Mouse (Mus musculus) gastrocnemius, adult 2 months (tissue): ENCODE measurements around the gene C3. TPM values are rescaled to one million over a fixed set of nuclear protein-coding genes. Genes with fewer than 3 reads are reported as not detected.

ENCODE experiments used
- DNase-seq: peaks from one replicate; pipeline ENCODE4 v3.0.0; 2022
- H3K27ac ChIP-seq: fragments of 200-600 bp; 2 replicates; pipeline ENCODE4 v1.8.1; 2022; ENCODE audit warnings: mild to moderate bottlenecking
- H3K4me3 ChIP-seq: fragments of 200-600 bp; 2 replicates; pipeline ENCODE4 v1.8.1; 2022; ENCODE audit warnings: mild to moderate bottlenecking, moderate library complexity
- CTCF ChIP-seq: fragments of 200-600 bp; IDR thresholded peaks from 2 replicates; pipeline ENCODE4 v1.8.1; 2022; ENCODE audit warnings: antibody characterized with exemption, mild to moderate bottlenecking, moderate library complexity
- intact Hi-C: fragments of 180-260 bp; cut with DNase I; formaldehyde crosslinking; loops from one replicate; pipeline ENCODE4 v1.15.1; 2025
- long read RNA-seq, 2 experiments: library from polyadenylated mRNA; stranded (forward); transcript quantifications; one replicate each; pipeline ENCODE4 v2.0.0; 2021
- total RNA-seq, 2 experiments: library from RNA; stranded (reverse); gene quantifications; 2 replicates each; pipeline ENCODE4 v1.2.3; 2021

C3 gene
- 10 to 100 TPM; 10.3 to 24.5 TPM for total RNA-seq
- long read RNA-seq, experiment 1, full-length matches to known transcripts: 8 of 13 reads
- long read RNA-seq, experiment 1, partial matches to known transcripts: 5 of 13 reads
- long read RNA-seq, experiment 1, other reads (novel, unspliced or antisense): 0 of 13 reads
- long read RNA-seq, experiment 2, full-length matches to known transcripts: 2 of 2 reads
- long read RNA-seq, experiment 2, partial matches to known transcripts: 0 of 2 reads
- long read RNA-seq, experiment 2, other reads (novel, unspliced or antisense): 0 of 2 reads

GRCm38 (mm10) chr17:57228014-57228413 is at the start of gene C3:
C3 (minus strand) TSS chr17:57228136.
- peak within 1 kb of the TSS; percentile 45 for H3K4me3 ChIP-seq
- DNase-seq: peak; percentile 20

GRCm38 (mm10) chr17:57276634-57277121 is 48.7 kb upstream of the C3 start:
- Histone ChIP-seq H3K27ac (peak overlapping the region; percentile 99), H3K4me3 (peak overlapping the region; percentile 93)
- peak; percentile 93; the same call in 1 of the 2 replicates for TF ChIP-seq CTCF
- peak; percentile 82 for DNase-seq
- intact Hi-C loops: loop anchor here (1.0 to 10.0 kb wide), 5 partner anchors 57 to 1242 kb away; partner anchors contain the start of genes Crb3, Rfx2, Sh3gl1 and Slc25a23

More at GRCm38 (mm10) chr17:57228014-57228413, at the start of gene C3:
- intact Hi-C loops: no loop called here
- no peak for TF ChIP-seq CTCF
- H3K27ac ChIP-seq: peak within 1 kb of the TSS; percentile 46

- peak overlapping the region; percentile 99 for H3K27ac ChIP-seq
- TF ChIP-seq CTCF: no peak
- intact Hi-C loops: loop anchor here (1.0 to 10.0 kb wide), 5 partner anchors 27 to 1241 kb away; partner anchors contain the start of genes Crb3, Rfx2, Sh3gl1 and Slc25a23
- peak overlapping the region; percentile 93 for H3K4me3 ChIP-seq
- peak; percentile 55 for DNase-seq
These were observed 48.0 kb upstream of the C3 start for GRCm38 (mm10) chr17:57275997-57276351.

GRCm38 (mm10) chr17:57275111-57275996 is 47.4 kb upstream of the C3 start:
- intact Hi-C loops: loop anchor here (1.0 to 10.0 kb wide), 4 partner anchors 26 to 1241 kb away; partner anchors contain the start of genes Crb3, Rfx2, Sh3gl1 and Slc25a23
- H3K4me3 ChIP-seq: peak overlapping the region; percentile 93
- H3K27ac ChIP-seq: peak overlapping the region; percentile 99
- TF ChIP-seq CTCF: no peak
- peak; percentile 97 for DNase-seq

GRCm38 (mm10) chr17:57274686-57275085 is 46.8 kb upstream of the C3 start:
- intact Hi-C loops: loop anchor here (1.0 to 10.0 kb wide), 4 partner anchors 25 to 1240 kb away; partner anchors contain the start of genes Crb3, Rfx2, Sh3gl1 and Slc25a23
- H3K27ac ChIP-seq: peak overlapping the region; percentile 99
- TF ChIP-seq CTCF: no peak
- no peak for DNase-seq
- peak overlapping the region; percentile 93 for H3K4me3 ChIP-seq

GRCm38 (mm10) chr17:57273846-57274245 is 45.9 kb upstream of the C3 start:
- intact Hi-C loops: loop anchor here (10.0 kb wide), 2 partner anchors 219 to 1239 kb away; partner anchors contain the start of genes Crb3, Sh3gl1 and Slc25a23
- no peak for DNase-seq
- peak overlapping the region; percentile 93 for H3K4me3 ChIP-seq
- H3K27ac ChIP-seq: peak overlapping the region; percentile 99; the same call in 1 of the 2 replicates
- no peak for TF ChIP-seq CTCF

GRCm38 (mm10) chr17:57271301-57271700 is 43.4 kb upstream of the C3 start:
- intact Hi-C loops: loop anchor here (10.0 kb wide), 2 partner anchors 216 to 1236 kb away; partner anchors contain the start of genes Crb3, Sh3gl1 and Slc25a23
- TF ChIP-seq CTCF: no peak
- DNase-seq: peak; percentile 27
- H3K27ac ChIP-seq: no peak overlapping the region
- H3K4me3 ChIP-seq: no peak overlapping the region

- intact Hi-C loops: no loop called here
- no peak for TF ChIP-seq CTCF
These were observed 39.7 kb upstream of the C3 start for GRCm38 (mm10) chr17:57267556-57268126.

GRCm38 (mm10) chr17:57264972-57265945 is 37.3 kb upstream of the C3 start:
- TF ChIP-seq CTCF: peak; percentile 14; the same call in 1 of the 2 replicates
- peak overlapping the region; percentile 36 for H3K4me3 ChIP-seq
- intact Hi-C loops: no loop called here
- peak overlapping the region; percentile 66 for H3K27ac ChIP-seq
- peak; percentile 91 for DNase-seq

More at GRCm38 (mm10) chr17:57267556-57268126, 39.7 kb upstream of the C3 start:
- Histone ChIP-seq H3K4me3 (no peak overlapping the region), H3K27ac (peak overlapping the region; percentile 53)
- peak; percentile 73 for DNase-seq

GRCm38 (mm10) chr17:57264164-57264563 is 36.2 kb upstream of the C3 start:
- intact Hi-C loops: no loop called here
- TF ChIP-seq CTCF: no peak

More at GRCm38 (mm10) chr17:57264164-57264563, 36.2 kb upstream of the C3 start:
- Histone ChIP-seq H3K4me3 (no peak overlapping the region), H3K27ac (peak overlapping the region; percentile 66; the same call in 1 of the 2 replicates)
- no peak for DNase-seq
